Mouse (Mus musculus): Measurements from ENCODE around the gene Ccdc120. TPM values are rescaled to one million over a fixed set of nuclear protein-coding genes. Genes with fewer than 3 reads are reported as not detected.

The Ccdc120 gene
- total and polyA plus RNA-seq, 2 experiments from 2014 or later: 0.92 to 1.8 TPM

GRCm38 (mm10) chrX:7739336-7740081 lies 11.2 kb downstream of the Ccdc120 start:
- Histone ChIP-seq H3K36me3 (replicated peaks; ENCODE audit: control insufficient read depth, insufficient read depth, low read length) (no peaks in the 10 kb centered on the region), H3K9me3 (replicated peaks; ENCODE audit: control insufficient read depth, low read length) (no peaks in the 10 kb centered on the region), H3K9ac (replicated peaks; ENCODE audit: low read depth, low read length) (no peak overlapping the region), H3K27me3 (ENCODE audit: control insufficient read depth, insufficient read depth, low read length) (no peaks in the 10 kb centered on the region), H3K27ac (ENCODE audit: low read depth) (no peak overlapping the region), H3K4me3 (ENCODE audit: low read depth, low read length) (no peak overlapping the region), H3K4me2 (ENCODE audit: low read depth, low read length) (no peak overlapping the region), H3K4me1 (ENCODE audit: control insufficient read depth, insufficient read depth) (no peaks in the 10 kb centered on the region)
- TF ChIP-seq CTCF (IDR thresholded peaks at IDR 0.05; ENCODE audit: low read depth) (no peak), EP300 (IDR thresholded peaks at IDR 0.05; ENCODE audit: low read depth) (no peak)
- no peak for ATAC-seq (ENCODE audit: insufficient read depth, low read depth)
- no peak for DNase-seq (ENCODE audit: low spot score)
- 64% methylated on average over 14 of the region's 14 CpGs for WGBS

GRCm38 (mm10) chrX:7733571-7734156 lies 17.0 kb downstream of the Ccdc120 start:
- no peaks in the 10 kb centered on the region for H3K9me3 ChIP-seq (replicated peaks; ENCODE audit: control insufficient read depth, low read length)
- no peak overlapping the region for H3K27ac ChIP-seq (ENCODE audit: low read depth)
- WGBS: 37% methylated on average over 22 of the region's 26 CpGs
- no peak overlapping the region for H3K9ac ChIP-seq (replicated peaks; ENCODE audit: low read depth, low read length)
- no peak for DNase-seq (ENCODE audit: low spot score)
- no peak overlapping the region for H3K4me2 ChIP-seq (ENCODE audit: low read depth, low read length)
- no peaks in the 10 kb centered on the region for H3K4me1 ChIP-seq (ENCODE audit: control insufficient read depth, insufficient read depth)
- H3K36me3 ChIP-seq (replicated peaks; ENCODE audit: control insufficient read depth, insufficient read depth, low read length): no peaks in the 10 kb centered on the region
- no peak overlapping the region for H3K4me3 ChIP-seq (ENCODE audit: low read depth, low read length)
- H3K27me3 ChIP-seq (ENCODE audit: control insufficient read depth, insufficient read depth, low read length): no peaks in the 10 kb centered on the region
- TF ChIP-seq CTCF (IDR thresholded peaks at IDR 0.05; ENCODE audit: low read depth) (peak; percentile 46), EP300 (IDR thresholded peaks at IDR 0.05; ENCODE audit: low read depth) (no peak)
- peak; percentile 56 for ATAC-seq (ENCODE audit: insufficient read depth, low read depth)

- 33% methylated on average over 4 of the region's 4 CpGs for WGBS
- no peak for ATAC-seq (ENCODE audit: insufficient read depth, low read depth)
Measured at GRCm38 (mm10) chrX:7728922-7729265, 21.8 kb downstream of the Ccdc120 start.

GRCm38 (mm10) chrX:7728215-7728921 lies 22.3 kb downstream of the Ccdc120 start, which contains the start of gene Praf2:
Gene Praf2 (plus strand): TSS chrX:7728439.
- WGBS: 16% methylated on average over 42 of the region's 42 CpGs
- H3K4me3 ChIP-seq (ENCODE audit: low read depth, low read length): peak within 1 kb of the TSS; percentile 49
- H3K4me2 ChIP-seq (ENCODE audit: low read depth, low read length): peak within 1 kb of the TSS; percentile 61
- peaks cover 23% of the 10 kb centered on the region for H3K36me3 ChIP-seq (replicated peaks; ENCODE audit: control insufficient read depth, insufficient read depth, low read length)
- TF ChIP-seq CTCF (IDR thresholded peaks at IDR 0.05; ENCODE audit: low read depth) (no peak), EP300 (IDR thresholded peaks at IDR 0.05; ENCODE audit: low read depth) (0 out of 2 replicates have a peak, but pooled peaks have one; percentile 26)
- no peaks in the 10 kb centered on the region for H3K27me3 ChIP-seq (ENCODE audit: control insufficient read depth, insufficient read depth, low read length)
- DNase-seq (ENCODE audit: low spot score): peak; percentile 86
- H3K27ac ChIP-seq (ENCODE audit: low read depth): peak within 1 kb of the TSS; percentile 55
- H3K4me1 ChIP-seq (ENCODE audit: control insufficient read depth, insufficient read depth): no peaks in the 10 kb centered on the region
- peak; percentile 92 for ATAC-seq (ENCODE audit: insufficient read depth, low read depth)
- no peaks in the 10 kb centered on the region for H3K9me3 ChIP-seq (replicated peaks; ENCODE audit: control insufficient read depth, low read length)
- peak within 1 kb of the TSS; percentile 20; the same call in 1 of the 2 replicates for H3K9ac ChIP-seq (replicated peaks; ENCODE audit: low read depth, low read length)

More at GRCm38 (mm10) chrX:7728922-7729265, 21.8 kb downstream of the Ccdc120 start:
- peak overlapping the region; percentile 49 for H3K4me3 ChIP-seq (ENCODE audit: low read depth, low read length)
- H3K36me3 ChIP-seq (replicated peaks; ENCODE audit: control insufficient read depth, insufficient read depth, low read length): peaks cover 23% of the 10 kb centered on the region
- no peaks in the 10 kb centered on the region for H3K4me1 ChIP-seq (ENCODE audit: control insufficient read depth, insufficient read depth)
- H3K9me3 ChIP-seq (replicated peaks; ENCODE audit: control insufficient read depth, low read length): no peaks in the 10 kb centered on the region
- H3K4me2 ChIP-seq (ENCODE audit: low read depth, low read length): peak overlapping the region; percentile 61
- no peak overlapping the region for H3K27ac ChIP-seq (ENCODE audit: low read depth)
- no peak for DNase-seq (ENCODE audit: low spot score)
- no peaks in the 10 kb centered on the region for H3K27me3 ChIP-seq (ENCODE audit: control insufficient read depth, insufficient read depth, low read length)
- peak overlapping the region; percentile 20; the same call in 1 of the 2 replicates for H3K9ac ChIP-seq (replicated peaks; ENCODE audit: low read depth, low read length)
- TF ChIP-seq CTCF (IDR thresholded peaks at IDR 0.05; ENCODE audit: low read depth): no peak
- no peak for TF ChIP-seq EP300 (IDR thresholded peaks at IDR 0.05; ENCODE audit: low read depth)

GRCm38 (mm10) chrX:7727176-7727575 lies 23.5 kb downstream of the Ccdc120 start:
- H3K27ac ChIP-seq (ENCODE audit: low read depth): no peak overlapping the region
- no peak overlapping the region for H3K4me2 ChIP-seq (ENCODE audit: low read depth, low read length)
- DNase-seq (ENCODE audit: low spot score) (no peak), ATAC-seq (ENCODE audit: insufficient read depth, low read depth) (no peak)
- H3K9me3 ChIP-seq (replicated peaks; ENCODE audit: control insufficient read depth, low read length): no peaks in the 10 kb centered on the region
- H3K36me3 ChIP-seq (replicated peaks; ENCODE audit: control insufficient read depth, insufficient read depth, low read length): peaks cover 23% of the 10 kb centered on the region
- TF ChIP-seq EP300 (IDR thresholded peaks at IDR 0.05; ENCODE audit: low read depth) (no peak), CTCF (IDR thresholded peaks at IDR 0.05; ENCODE audit: low read depth) (no peak)
- no peaks in the 10 kb centered on the region for H3K4me1 ChIP-seq (ENCODE audit: control insufficient read depth, insufficient read depth)
- 83% methylated on average over 13 of the region's 13 CpGs for WGBS
- no peaks in the 10 kb centered on the region for H3K27me3 ChIP-seq (ENCODE audit: control insufficient read depth, insufficient read depth, low read length)
- H3K4me3 ChIP-seq (ENCODE audit: low read depth, low read length): no peak overlapping the region
- H3K9ac ChIP-seq (replicated peaks; ENCODE audit: low read depth, low read length): no peak overlapping the region
